1 mouse cellular context compared by ENCODE assay signal in genomic region chr1:86703300-86703964, GRCm38 (mm10).
TF ChIP-seq lines count a peak whose summit lies in the region.

Dis3l2 (plus strand) TSS chr1:86703808.

TF ChIP-seq in CH12.LX, 34 proteins besides CTCF, POLR2A, EP300 and RAD21 (continued from another document):
- TF ChIP-seq CHD2 (IDR thresholded peaks at IDR 0.05; ENCODE audit: low read length): peak; percentile 22; the same call in 1 of the 2 replicates
- no peak for TF ChIP-seq RCOR1 (conservative IDR thresholded peaks at IDR 0.05; ENCODE audit: low read depth, low read length)
- TF ChIP-seq ETS1 (conservative IDR thresholded peaks at IDR 0.05; ENCODE audit: low read depth, low read length): no peak
- no peak for TF ChIP-seq MEF2A (IDR thresholded peaks at IDR 0.05; ENCODE audit: borderline replicate concordance, low read depth, low read length)
- no peak for TF ChIP-seq ZC3H11A (IDR thresholded peaks at IDR 0.05; ENCODE audit: low read depth, low read length)
- peak; percentile 90 for TF ChIP-seq BHLHE40 (IDR thresholded peaks at IDR 0.05; ENCODE audit: low read depth, low read length)
- TF ChIP-seq GABPA (IDR thresholded peaks at IDR 0.05; ENCODE audit: insufficient replicate concordance, low read depth, low read length): no peak
- TF ChIP-seq TBP (conservative IDR thresholded peaks at IDR 0.05; ENCODE audit: low read depth, low read length): no peak
- TF ChIP-seq SMC3 (IDR thresholded peaks at IDR 0.05; ENCODE audit: low read depth, low read length): no peak
- peak; percentile 88 for TF ChIP-seq UBTF (IDR thresholded peaks at IDR 0.05; ENCODE audit: low read depth, low read length)
- TF ChIP-seq MYC (IDR thresholded peaks at IDR 0.05; ENCODE audit: low read depth, low read length): peak; percentile 21; the same call in 1 of the 2 replicates
- 0 out of 2 replicates have a peak, but pooled peaks have one; percentile 60 for TF ChIP-seq KAT2A (IDR thresholded peaks at IDR 0.05; ENCODE audit: insufficient replicate concordance, low read length)
- TF ChIP-seq POLR2AphosphoS2 (IDR thresholded peaks at IDR 0.05; ENCODE audit: low read depth, low read length): no peak; the same call in 1 of the 2 replicates
- TF ChIP-seq MAFK (IDR thresholded peaks at IDR 0.05; ENCODE audit: insufficient replicate concordance, low read length): no peak
- peak; percentile 54; the same call in 1 of the 2 replicates for TF ChIP-seq NELFE (IDR thresholded peaks at IDR 0.05; ENCODE audit: low read depth, low read length)
- no peak; the same call in none of the 2 replicates for TF ChIP-seq MAX (IDR thresholded peaks at IDR 0.05; ENCODE audit: low read length)
- no peak for TF ChIP-seq USF1 (IDR thresholded peaks at IDR 0.05; ENCODE audit: low read depth, low read length)
- TF ChIP-seq ELF1 (IDR thresholded peaks at IDR 0.05; ENCODE audit: low read depth, low read length): peak; percentile 95
- TF ChIP-seq IRF4 (IDR thresholded peaks at IDR 0.05; ENCODE audit: low read depth, low read length): peak; percentile 55; the same call in 1 of the 2 replicates
